Mouse (Mus musculus) forebrain, embryonic 16.5 days (tissue): ENCODE data around the gene Fgf10. TPM values are rescaled to one million over a fixed set of nuclear protein-coding genes. Genes with fewer than 3 reads are reported as not detected.

Experiments
- ATAC-seq: fragments of 200-750 bp; cut with Nextera tagmentation; 2 replicates; pipeline ENCODE4 v1.8.0; 2017; ENCODE audit warnings: mild to moderate bottlenecking, moderate library complexity
- H3K27ac ChIP-seq: fragments of 300-500 bp; sonication (generic); 2 replicates; pipeline ENCODE4 v1.5.1; 2014; ENCODE audit warnings: low read length, control low read depth
- H3K27me3 ChIP-seq: fragments of 300-500 bp; sonication (generic); replicated peaks from 2 replicates; pipeline ENCODE4 v1.6.1; 2014; ENCODE audit warnings: low read length; ENCODE audit not compliant: control insufficient read depth, insufficient read depth
- H3K36me3 ChIP-seq: fragments of 300-500 bp; sonication (generic); 2 replicates; pipeline ENCODE4 v1.6.1; 2014; ENCODE audit not compliant: control insufficient read depth, insufficient read depth
- H3K4me1 ChIP-seq: fragments of 300-500 bp; sonication (generic); replicated peaks from 2 replicates; pipeline ENCODE4 v1.6.1; 2014; ENCODE audit warnings: low read length; ENCODE audit not compliant: control insufficient read depth, insufficient read depth
- H3K4me2 ChIP-seq: fragments of 300-500 bp; sonication (generic); 2 replicates; pipeline ENCODE4 v1.6.1; 2014; ENCODE audit warnings: mild to moderate bottlenecking, low read length, control low read depth
- H3K4me3 ChIP-seq: fragments of 300-500 bp; sonication (generic); replicated peaks from 2 replicates; pipeline ENCODE4 v1.5.1; 2014; ENCODE audit warnings: mild to moderate bottlenecking, low read length, control low read depth
- H3K9ac ChIP-seq: fragments of 300-500 bp; sonication (generic); replicated peaks from 2 replicates; pipeline ENCODE4 v1.6.1; 2014; ENCODE audit warnings: low read depth, low read length, control low read depth
- H3K9me3 ChIP-seq: fragments of 300-500 bp; sonication (generic); 2 replicates; pipeline ENCODE4 v1.6.1; 2016; ENCODE audit warnings: low read length; ENCODE audit not compliant: control insufficient read depth
- WGBS: fragments of 180-500 bp; shearing (Covaris S2); extraction: QIAGEN DNeasy Blood & Tissue Kit; methylation state at CpG from one replicate; pipeline ENCODE4 v1.1.7; 2014; 5-methylcytosine and 5-hydroxymethylcytosine counted together
- polyA plus RNA-seq: library from polyadenylated mRNA; unstranded; fragments of >200 nt; fragmentation: Nextera tagmentation; extraction: Ambion mirVana; gene quantifications from 2 replicates; pipeline ENCODE4 v1.2.1, GENCODE M21; 2015

Fgf10 gene
- polyA plus RNA-seq, 1 experiment from 2014 or later, result 1.0 TPM

GRCm38 (mm10) chr13:118661664-118662063 lies 7.9 kb upstream of the Fgf10 start:
- Histone ChIP-seq H3K4me3 (no peak overlapping the region), H3K27me3 (no peaks in the 10 kb centered on the region), H3K27ac (no peak overlapping the region), H3K4me2 (no peak overlapping the region), H3K9me3 (no peaks in the 10 kb centered on the region), H3K36me3 (no peaks in the 10 kb centered on the region), H3K4me1 (no peaks in the 10 kb centered on the region), H3K9ac (no peak overlapping the region)
- no peak for ATAC-seq
- 87% methylated on average over 3 of the region's 3 CpGs for WGBS

GRCm38 (mm10) chr13:118664901-118665300 lies 4.7 kb upstream of the Fgf10 start:
- Histone ChIP-seq H3K4me1 (no peaks in the 10 kb centered on the region), H3K27me3 (no peaks in the 10 kb centered on the region), H3K9me3 (no peaks in the 10 kb centered on the region), H3K27ac (no peak overlapping the region), H3K4me2 (no peak overlapping the region), H3K36me3 (no peaks in the 10 kb centered on the region), H3K9ac (no peak overlapping the region), H3K4me3 (no peak overlapping the region)
- 79% methylated on average over 2 of the region's 2 CpGs for WGBS
- ATAC-seq, result no peak

DNA sequence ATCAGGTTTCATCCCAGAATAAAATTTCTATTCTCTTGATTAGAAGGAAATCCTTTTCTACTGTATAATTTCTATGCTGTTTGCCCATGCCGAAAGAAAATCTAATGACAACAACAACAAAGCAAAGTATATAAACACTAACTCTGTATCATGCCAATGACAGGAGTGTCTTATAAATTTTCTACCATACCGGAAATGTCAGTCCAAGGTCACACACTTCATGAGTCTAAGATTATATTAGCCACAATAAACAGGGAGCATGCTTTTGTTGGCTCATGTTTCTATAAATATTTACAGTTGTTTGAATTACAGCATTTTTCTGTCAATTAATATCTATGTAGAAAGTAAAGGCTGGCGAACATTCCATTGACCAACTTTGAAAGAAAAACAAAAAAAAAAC lies 9.6 kb downstream of the Fgf10 start:
- Histone ChIP-seq H3K27me3 (no peaks in the 10 kb centered on the region), H3K27ac (no peak overlapping the region), H3K4me1 (no peaks in the 10 kb centered on the region), H3K4me3 (no peak overlapping the region), H3K36me3 (no peaks in the 10 kb centered on the region), H3K9ac (no peak overlapping the region), H3K4me2 (no peak overlapping the region), H3K9me3 (no peaks in the 10 kb centered on the region)
- no peak for ATAC-seq
- 87% methylated on average over 3 of the region's 3 CpGs for WGBS

- Histone ChIP-seq H3K4me2 (no peak overlapping the region), H3K9ac (no peak overlapping the region), H3K4me1 (peaks cover 2% of the 10 kb centered on the region; the same call in 1 of the 2 replicates), H3K36me3 (no peaks in the 10 kb centered on the region), H3K27ac (no peak overlapping the region), H3K4me3 (no peak overlapping the region), H3K9me3 (no peaks in the 10 kb centered on the region), H3K27me3 (no peaks in the 10 kb centered on the region)
- no peak for ATAC-seq
- WGBS, result 85% methylated on average over 2 of the region's 2 CpGs
These were observed 23.5 kb downstream of the Fgf10 start for GRCm38 (mm10) chr13:118693049-118693448.

GRCm38 (mm10) chr13:118695103-118695502 lies 25.5 kb downstream of the Fgf10 start:
- no peak overlapping the region for H3K9ac ChIP-seq
- no peak overlapping the region for H3K4me3 ChIP-seq
- no peak overlapping the region for H3K4me2 ChIP-seq
- no peak for ATAC-seq
- H3K27ac ChIP-seq, result no peak overlapping the region
- H3K36me3 ChIP-seq, result no peaks in the 10 kb centered on the region
- H3K4me1 ChIP-seq, result peaks cover 2% of the 10 kb centered on the region; the same call in 1 of the 2 replicates
- WGBS, result 16% methylated on average over 4 of the region's 4 CpGs
- no peaks in the 10 kb centered on the region for H3K9me3 ChIP-seq
- H3K27me3 ChIP-seq, result no peaks in the 10 kb centered on the region

DNA sequence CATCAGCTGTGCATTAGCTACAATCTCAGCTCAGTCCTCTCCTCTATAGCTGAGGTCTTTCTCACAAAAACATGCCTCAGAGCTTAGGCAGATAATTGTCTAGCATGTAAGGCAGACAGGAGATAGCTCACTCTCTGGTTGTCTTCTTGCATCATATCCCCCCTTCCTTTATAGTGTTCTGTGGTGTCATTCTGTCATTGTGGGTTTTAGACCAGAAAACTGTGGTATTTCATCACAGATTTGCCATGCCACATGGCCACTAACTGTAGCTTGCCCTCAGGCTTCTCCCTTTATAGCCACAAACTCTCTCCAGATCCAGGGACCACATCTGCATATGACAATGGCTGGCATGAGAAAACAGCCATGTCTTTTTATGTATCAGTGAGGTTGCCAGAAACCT lies 34.1 kb downstream of the Fgf10 start:
- Histone ChIP-seq H3K27ac (no peak overlapping the region), H3K27me3 (no peaks in the 10 kb centered on the region), H3K9ac (no peak overlapping the region), H3K9me3 (no peaks in the 10 kb centered on the region), H3K4me2 (no peak overlapping the region), H3K36me3 (no peaks in the 10 kb centered on the region), H3K4me1 (no peaks in the 10 kb centered on the region), H3K4me3 (no peak overlapping the region)
- no peak for ATAC-seq

DNA sequence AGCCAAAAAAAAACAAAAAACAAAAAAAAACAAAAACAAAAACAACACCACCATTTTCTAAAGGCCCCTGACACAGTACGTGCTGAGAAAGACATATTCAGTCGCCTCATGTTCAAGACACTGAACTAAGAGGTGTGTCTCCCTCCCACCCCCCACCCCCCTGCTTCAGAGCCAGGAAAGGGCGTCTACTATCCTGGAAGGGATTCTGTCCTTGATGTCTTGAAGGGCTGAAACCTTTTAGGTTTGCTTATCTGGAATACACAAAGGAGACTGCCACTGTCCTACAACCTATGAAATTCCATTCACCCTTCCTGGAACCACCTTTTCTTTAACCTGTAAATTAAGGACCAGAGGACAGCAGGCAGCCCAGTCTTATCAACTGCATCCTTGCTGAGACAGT lies 36.1 kb downstream of the Fgf10 start:
- no peak for ATAC-seq
- Histone ChIP-seq H3K4me2 (no peak overlapping the region), H3K27ac (no peak overlapping the region), H3K9me3 (no peaks in the 10 kb centered on the region), H3K36me3 (no peaks in the 10 kb centered on the region), H3K4me1 (no peaks in the 10 kb centered on the region), H3K4me3 (no peak overlapping the region), H3K9ac (no peak overlapping the region), H3K27me3 (no peaks in the 10 kb centered on the region)
- 82% methylated on average over 3 of the region's 3 CpGs for WGBS

- H3K4me3 ChIP-seq, result no peak overlapping the region
- ATAC-seq, result no peak
- H3K9ac ChIP-seq, result no peak overlapping the region
- H3K4me2 ChIP-seq, result no peak overlapping the region
- H3K9me3 ChIP-seq, result no peaks in the 10 kb centered on the region
- 91% methylated on average over 1 of the region's 1 CpGs for WGBS
- H3K27ac ChIP-seq, result no peak overlapping the region
- H3K36me3 ChIP-seq, result no peaks in the 10 kb centered on the region
- peaks cover 3% of the 10 kb centered on the region; the same call in 1 of the 2 replicates for H3K27me3 ChIP-seq
- H3K4me1 ChIP-seq, result peaks cover 11% of the 10 kb centered on the region
These were observed 40.3 kb downstream of the Fgf10 start for GRCm38 (mm10) chr13:118709912-118710311.

DNA sequence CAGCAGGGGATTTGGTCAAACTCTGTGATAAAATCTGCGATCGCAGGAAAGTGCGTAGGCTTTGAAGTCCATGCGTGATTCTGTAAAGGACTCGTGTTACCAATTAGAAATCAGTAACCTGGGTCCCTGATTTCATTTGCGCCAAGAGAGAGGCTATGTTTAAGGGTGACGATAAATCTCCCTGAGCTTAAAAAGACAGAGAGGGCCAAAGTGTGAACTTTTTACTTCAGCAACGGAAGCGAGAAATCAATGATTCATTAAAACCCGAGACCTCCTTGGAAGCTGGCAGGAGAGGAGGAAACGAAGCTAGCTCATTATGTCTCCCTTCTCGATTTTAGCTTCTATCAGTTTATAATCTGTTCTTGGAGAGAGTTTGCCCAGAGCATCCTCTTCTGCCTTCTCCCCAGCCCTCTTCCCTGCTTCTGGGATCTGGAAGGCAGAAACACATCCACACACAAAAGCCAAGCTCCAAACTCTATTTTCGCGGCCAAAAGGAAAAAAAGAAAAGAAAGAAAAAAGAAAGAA lies 44.1 kb downstream of the Fgf10 start:
- Histone ChIP-seq H3K9me3 (no peaks in the 10 kb centered on the region), H3K4me2 (peak overlapping the region; percentile 94), H3K27me3 (peaks cover 17% of the 10 kb centered on the region), H3K36me3 (no peaks in the 10 kb centered on the region), H3K4me1 (peaks cover 25% of the 10 kb centered on the region), H3K9ac (0 out of 2 replicates have a peak overlapping the region, but pooled peaks have one; percentile 22), H3K27ac (no peak overlapping the region), H3K4me3 (peak overlapping the region; percentile 61)
- under 1% methylated on average over 14 of the region's 14 CpGs for WGBS
- no peak for ATAC-seq
